Mouse (Mus musculus) gastrocnemius, adult 2 months (tissue): ENCODE measurements around the gene Ccdc39. TPM values are rescaled to one million over a fixed set of nuclear protein-coding genes. Genes with fewer than 3 reads are reported as not detected.

Source experiments
- DNase-seq: peaks from one replicate; pipeline ENCODE4 v3.0.0; 2022
- H3K27ac ChIP-seq: fragments of 200-600 bp; 2 replicates; pipeline ENCODE4 v1.8.1; 2022; ENCODE audit warnings: mild to moderate bottlenecking
- H3K4me3 ChIP-seq: fragments of 200-600 bp; 2 replicates; pipeline ENCODE4 v1.8.1; 2022; ENCODE audit warnings: mild to moderate bottlenecking, moderate library complexity
- CTCF ChIP-seq: fragments of 200-600 bp; IDR thresholded peaks from 2 replicates; pipeline ENCODE4 v1.8.1; 2022; ENCODE audit warnings: antibody characterized with exemption, mild to moderate bottlenecking, moderate library complexity
- intact Hi-C: fragments of 180-260 bp; cut with DNase I; formaldehyde crosslinking; loops from one replicate; pipeline ENCODE4 v1.15.1; 2025
- long read RNA-seq, 2 experiments: library from polyadenylated mRNA; stranded (forward); transcript quantifications; one replicate each; pipeline ENCODE4 v2.0.0; 2021
- total RNA-seq, 2 experiments: library from RNA; stranded (reverse); gene quantifications; 2 replicates each; pipeline ENCODE4 v1.2.3; 2021

Ccdc39 gene
- total RNA-seq = under 1 TPM; 0.11 to 0.23 TPM
- long read RNA-seq, experiment 1 = 0 reads
- long read RNA-seq, experiment 2 = 0 reads

- intact Hi-C loops = no loop called here
- peak; percentile 46 for TF ChIP-seq CTCF
- peak; percentile 74 for DNase-seq
- Histone ChIP-seq H3K4me3 (peak within 1 kb of the TSS; percentile 77), H3K27ac (peak within 1 kb of the TSS; percentile 50; the same call in 1 of the 2 replicates)
Measured at GRCm38 (mm10) chr3:33843801-33844632, at the start of gene Ccdc39. Gene Ccdc39 (minus strand): TSS chr3:33844310.

DNA sequence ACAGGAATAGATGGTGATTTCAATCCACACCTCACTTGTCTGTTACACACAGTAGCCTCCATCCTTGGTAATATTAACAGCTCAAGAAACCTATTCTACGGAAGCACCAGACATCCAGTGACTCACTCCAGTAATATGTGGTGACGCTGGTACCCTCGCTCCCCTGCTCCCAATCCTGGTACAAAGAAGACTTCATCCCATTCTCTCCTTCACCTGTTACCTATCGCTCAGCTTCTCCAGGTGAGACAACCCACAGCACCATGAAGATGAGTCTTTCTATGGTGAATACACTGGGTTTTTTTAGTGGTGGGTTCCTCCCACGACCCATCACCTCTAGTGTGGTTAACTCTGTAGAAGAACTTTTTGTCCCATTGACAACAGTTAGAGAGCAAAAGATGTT lies 49.3 kb upstream of the Ccdc39 start:
- DNase-seq = no peak
- Histone ChIP-seq H3K27ac (no peak overlapping the region), H3K4me3 (no peak overlapping the region)
- intact Hi-C loops = no loop called here
- no peak for TF ChIP-seq CTCF

DNA sequence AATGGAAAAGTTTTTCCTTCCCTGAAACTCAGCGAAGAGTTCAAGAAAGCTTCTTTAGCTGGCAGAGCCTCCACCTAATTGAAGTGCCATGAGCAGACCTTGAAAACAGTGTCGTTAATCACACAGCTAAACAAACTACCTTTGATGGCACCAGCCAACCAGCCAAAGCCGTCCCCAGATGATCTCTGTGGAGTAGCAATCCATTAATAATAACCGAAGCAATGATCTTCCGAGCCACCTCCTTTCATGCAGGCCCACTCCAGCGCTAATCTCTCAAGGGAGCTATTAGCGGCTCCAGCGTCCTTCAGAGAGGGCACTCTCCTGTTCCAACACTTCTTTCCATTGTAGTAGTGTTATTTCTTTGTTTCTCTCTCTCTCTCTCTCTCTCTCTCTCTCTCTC lies 43.3 kb upstream of the Ccdc39 start:
- no peak for DNase-seq
- intact Hi-C loops = no loop called here
- Histone ChIP-seq H3K27ac (no peak overlapping the region), H3K4me3 (no peak overlapping the region)
- no peak for TF ChIP-seq CTCF

- no peak for TF ChIP-seq CTCF
- DNase-seq = no peak
Measured at GRCm38 (mm10) chr3:33883105-33883504, 39.0 kb upstream of the Ccdc39 start.

GRCm38 (mm10) chr3:33882695-33883094 lies 38.6 kb upstream of the Ccdc39 start:
- no peak for DNase-seq
- TF ChIP-seq CTCF = no peak
- Histone ChIP-seq H3K27ac (no peak overlapping the region), H3K4me3 (no peak overlapping the region)
- intact Hi-C loops = no loop called here

More at GRCm38 (mm10) chr3:33883105-33883504, 39.0 kb upstream of the Ccdc39 start:
- intact Hi-C loops = no loop called here
- H3K27ac ChIP-seq = no peak overlapping the region
- no peak overlapping the region for H3K4me3 ChIP-seq

- TF ChIP-seq CTCF = no peak
- intact Hi-C loops = no loop called here
- no peak overlapping the region for H3K27ac ChIP-seq
- no peak for DNase-seq
- H3K4me3 ChIP-seq = no peak overlapping the region
Measured at GRCm38 (mm10) chr3:33878661-33879060, 34.6 kb upstream of the Ccdc39 start.

DNA sequence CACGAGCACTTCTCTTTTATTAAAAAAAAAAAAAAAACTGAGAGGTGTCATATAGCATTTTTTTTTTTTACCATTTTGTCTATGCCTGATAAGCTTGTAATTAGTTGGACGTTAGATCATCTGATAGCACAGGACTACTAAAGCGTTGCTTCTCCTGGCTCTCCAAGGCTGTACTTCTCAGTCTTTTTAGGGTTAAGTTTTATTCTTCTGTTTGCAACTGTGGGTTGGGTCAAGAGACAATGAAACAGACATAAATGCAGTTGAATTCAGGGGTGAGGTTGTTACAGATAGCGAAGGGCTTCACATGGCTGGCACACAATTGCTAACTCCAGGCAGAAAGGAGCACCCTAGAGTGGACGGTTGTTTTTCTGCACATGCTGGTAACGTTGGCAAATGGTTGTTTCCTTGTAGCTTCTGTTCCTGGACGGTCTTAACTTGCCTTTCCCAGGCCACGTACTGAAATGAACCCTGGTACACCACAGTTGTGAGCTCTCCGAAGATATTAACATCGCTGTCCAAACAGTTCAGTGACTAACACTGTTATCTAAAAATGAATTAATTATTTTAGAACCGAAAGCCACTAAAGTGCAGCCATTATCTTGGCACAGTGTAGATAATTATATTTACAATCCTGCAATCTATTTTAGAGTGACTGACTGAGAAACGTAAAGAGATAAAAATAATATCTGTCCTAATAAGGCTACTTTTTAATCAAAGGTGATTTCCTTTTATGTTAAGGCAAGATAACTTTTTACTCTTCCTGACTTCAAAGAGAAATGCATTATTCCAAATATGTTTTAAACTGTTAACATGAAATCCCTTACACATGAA lies 30.6 kb upstream of the Ccdc39 start:
- no peak for DNase-seq
- intact Hi-C loops = no loop called here
- H3K4me3 ChIP-seq = no peak overlapping the region
- TF ChIP-seq CTCF = no peak
- H3K27ac ChIP-seq = no peak overlapping the region

DNA sequence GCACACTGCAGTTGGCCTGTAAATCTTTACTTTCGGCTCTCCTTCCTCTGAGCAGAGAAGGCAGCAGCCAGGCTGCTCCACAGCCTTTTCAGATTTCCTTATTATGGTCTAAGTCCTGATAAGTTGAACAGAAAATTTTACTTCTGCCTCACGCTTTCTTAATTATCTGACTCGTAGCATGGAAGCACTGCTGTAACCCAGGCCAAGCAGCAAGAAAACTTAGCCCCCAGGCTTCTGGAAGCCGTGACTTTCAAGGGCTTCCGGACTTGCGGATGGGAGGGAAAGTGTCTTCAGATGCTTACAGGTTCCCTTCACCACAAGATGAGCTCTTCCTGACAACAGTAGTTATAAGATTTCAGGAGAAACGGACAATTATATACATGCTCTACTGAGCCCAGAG lies 29.7 kb upstream of the Ccdc39 start:
- intact Hi-C loops = no loop called here
- no peak for TF ChIP-seq CTCF
- H3K4me3 ChIP-seq = no peak overlapping the region
- no peak for DNase-seq
- H3K27ac ChIP-seq = no peak overlapping the region

DNA sequence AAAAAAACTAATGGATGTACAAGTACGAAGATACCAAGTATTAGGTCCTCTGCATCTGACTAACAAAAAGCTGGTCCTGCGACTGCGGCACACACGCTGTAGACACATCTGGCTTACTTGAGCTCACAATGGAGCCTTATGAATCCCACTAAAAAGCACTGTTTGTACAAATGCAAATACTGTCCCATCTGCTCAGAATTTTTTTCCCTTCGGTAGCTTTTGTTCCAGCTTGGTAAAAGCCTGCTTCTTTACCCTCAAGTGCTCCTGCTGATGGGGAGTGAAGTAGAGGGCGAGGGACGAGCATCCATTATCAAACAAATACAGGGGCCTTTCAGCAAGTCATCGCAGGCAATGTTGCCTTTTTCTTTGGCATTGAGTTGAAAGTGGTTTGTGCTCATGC lies 29.3 kb upstream of the Ccdc39 start:
- no peak for TF ChIP-seq CTCF
- Histone ChIP-seq H3K4me3 (no peak overlapping the region), H3K27ac (no peak overlapping the region)
- intact Hi-C loops = no loop called here
- DNase-seq = no peak

DNA sequence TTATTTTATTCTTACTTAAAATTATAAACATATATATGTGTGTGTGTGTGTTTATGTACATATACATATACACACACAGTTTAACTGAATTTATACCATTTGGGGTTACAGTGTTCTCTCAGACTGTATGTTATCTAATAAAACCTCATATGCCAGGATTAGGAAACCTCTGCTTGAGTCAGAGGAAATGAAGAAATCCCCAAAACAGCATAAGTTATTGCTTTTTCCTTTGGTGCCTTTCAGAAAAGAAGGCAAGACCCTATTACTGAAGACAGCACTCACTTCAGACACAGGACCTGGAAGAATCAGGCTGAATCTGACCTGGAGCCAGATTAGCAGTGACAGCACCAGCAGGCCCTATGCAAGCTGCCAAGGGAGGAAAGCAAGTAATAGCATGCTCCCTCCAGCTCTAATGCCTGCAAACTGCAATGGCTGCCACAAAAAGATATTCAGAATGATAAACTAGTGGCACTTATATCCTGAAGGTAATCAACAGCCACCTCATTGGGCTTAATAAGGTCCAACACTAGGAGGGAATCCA lies 20.0 kb upstream of the Ccdc39 start:
- DNase-seq = no peak
- Histone ChIP-seq H3K4me3 (no peak overlapping the region), H3K27ac (no peak overlapping the region)
- no peak for TF ChIP-seq CTCF
- intact Hi-C loops = no loop called here

GRCm38 (mm10) chr3:33858939-33859338 lies 14.8 kb upstream of the Ccdc39 start:
- Histone ChIP-seq H3K27ac (no peak overlapping the region), H3K4me3 (no peak overlapping the region)
- TF ChIP-seq CTCF = no peak
- intact Hi-C loops = no loop called here
- DNase-seq = no peak

GRCm38 (mm10) chr3:33853062-33853461 lies 9.0 kb upstream of the Ccdc39 start:
- H3K4me3 ChIP-seq = no peak overlapping the region
- intact Hi-C loops = loop anchor here (5.0 kb wide), 1 partner anchor 64 kb away; no protein-coding TSS in a partner anchor
- H3K27ac ChIP-seq = no peak overlapping the region
- TF ChIP-seq CTCF = peak; percentile 37; the same call in 1 of the 2 replicates
- DNase-seq = no peak

DNA sequence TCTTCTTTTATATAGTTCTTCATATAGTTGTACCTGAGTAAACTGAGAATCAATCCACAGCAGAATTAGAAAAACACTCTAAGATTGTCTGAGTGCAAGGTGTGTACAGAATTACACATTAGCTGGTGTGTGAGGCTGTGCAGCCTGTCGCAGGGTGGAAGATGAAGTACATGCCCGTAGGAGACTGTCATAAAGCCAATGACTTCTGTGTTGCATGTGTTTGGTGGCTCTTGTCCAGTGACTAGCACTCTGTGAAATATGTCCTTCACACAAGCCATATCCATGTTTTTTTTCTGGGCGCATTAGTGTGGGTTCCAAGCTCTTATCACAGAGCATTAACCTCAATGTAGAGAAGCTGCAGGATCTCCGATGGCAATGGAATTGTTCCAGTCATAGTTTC lies 6.7 kb upstream of the Ccdc39 start:
- intact Hi-C loops = loop anchor here (5.0 kb wide), 1 partner anchor 66 kb away; no protein-coding TSS in a partner anchor
- TF ChIP-seq CTCF = no peak
- Histone ChIP-seq H3K27ac (no peak overlapping the region), H3K4me3 (no peak overlapping the region)
- no peak for DNase-seq
